In the genomic region with DNA sequence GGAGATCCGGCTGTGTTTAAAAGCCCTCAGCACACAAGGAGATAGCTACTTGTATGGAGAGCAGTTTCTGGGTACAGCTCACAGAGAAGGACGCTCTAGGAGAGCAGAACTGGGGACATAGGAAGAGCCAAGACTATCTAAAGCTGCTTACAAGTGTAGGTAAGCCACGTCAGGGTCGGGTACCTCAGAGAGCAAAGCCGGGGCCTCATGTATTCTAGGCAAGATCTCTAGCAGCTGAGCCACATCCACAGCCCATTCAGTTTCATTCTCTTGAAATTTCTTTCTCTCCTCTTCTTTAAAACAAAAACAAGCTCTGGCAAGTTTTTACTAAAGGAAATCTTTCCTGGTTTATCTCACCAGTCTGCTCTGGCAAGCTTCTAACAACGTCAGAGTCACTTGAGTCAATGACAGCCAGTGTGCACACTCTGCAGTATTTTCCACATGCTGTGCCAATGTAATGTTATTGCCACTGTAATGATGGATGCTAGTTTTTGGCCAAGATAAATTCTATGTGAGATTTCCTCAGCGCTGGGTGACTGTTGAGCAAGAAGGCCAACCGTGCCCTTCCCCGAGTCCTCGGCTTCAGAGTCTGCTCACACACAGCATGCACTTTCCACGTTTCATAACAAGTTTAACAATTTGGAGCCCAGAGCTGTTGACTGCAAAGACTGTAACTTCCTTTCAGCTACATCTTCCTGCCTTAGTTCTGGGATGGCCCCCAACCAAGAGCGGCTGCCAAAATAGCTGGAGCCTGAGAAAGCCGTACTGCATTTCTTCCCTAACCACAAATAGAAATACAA, we compare ENCODE assay signal across 8 mouse cellular contexts. TPM values are rescaled to one million over a fixed set of nuclear protein-coding genes. Genes with fewer than 3 reads are reported as not detected.
DNase-seq lines count a peak whose midpoint lies in the region; ATAC-seq lines count a peak whose summit lies in the region.

No protein-coding gene starts in this region.

- H3K9me3 ChIP-seq in intestine, embryonic 16.5 days (ENCODE audit: control insufficient read depth, low read length), result no peaks in the 10 kb centered on the region

- H3K27ac ChIP-seq in intestine, embryonic 16.5 days (ENCODE audit: low read length), result peak overlapping the region; percentile 76

- no peaks in the 10 kb centered on the region for H3K4me1 ChIP-seq in intestine, embryonic 16.5 days (ENCODE audit: control insufficient read depth, insufficient read depth, low read length)

- intact Hi-C loops in left cerebral cortex, postnatal 14 days (cut with DNase I), result no loop called here

- 47% methylated on average over 13 of the region's 13 CpGs for WGBS in intestine, embryonic 16.5 days

- peak; percentile 7 to 29 for DNase-seq in urinary bladder, adult 18-20 months (ENCODE audit: low spot score in 2 of 2)
- no peak for DNase-seq in urinary bladder, adult 2 months (ENCODE audit: low spot score)
- DNase-seq in gastrocnemius, postnatal 10 days, result peak; percentile 40
- DNase-seq in left cerebral cortex, postnatal 14 days (ENCODE audit: low spot score in 2 of 2), result peak; percentile 59 to 67
- peak; percentile 46 for DNase-seq in right cerebral cortex, postnatal 14 days
- DNase-seq in B cell, adult 2 months, result no peak

- H3K4me2 ChIP-seq in intestine, embryonic 16.5 days (ENCODE audit: low read depth, low read length), result peak overlapping the region; percentile 9; the same call in 1 of the 2 replicates

- H3K36me3 ChIP-seq in intestine, embryonic 16.5 days (ENCODE audit: control insufficient read depth, insufficient read depth, low read length), result no peaks in the 10 kb centered on the region

- no peaks in the 10 kb centered on the region for H3K27me3 ChIP-seq in intestine, embryonic 16.5 days (replicated peaks; ENCODE audit: control insufficient read depth, insufficient read depth, low read length)

- H3K9ac ChIP-seq in intestine, embryonic 16.5 days (ENCODE audit: low read depth, low read length), result peak overlapping the region; percentile 31; the same call in 1 of the 2 replicates

- no peak overlapping the region for H3K4me3 ChIP-seq in intestine, embryonic 16.5 days (ENCODE audit: low read length)

- peak; percentile 81 for ATAC-seq in intestine, embryonic 16.5 days
- ATAC-seq in activated CD4-positive, CD25-positive, alpha-beta regulatory T cell, adult 4 months, result no peak

RNA-seq across cellular contexts. Expression of gene Rnase10, which starts 0.6 kb away (rescaled TPM):
- polyA plus RNA-seq in urinary bladder, adult 2 months (2012; rRNA removed), result 0.28 and 0.41 TPM in 2 replicates
- under 1 TPM in 1 of 2 experiments, not detected in 1; 0.23 TPM for total RNA-seq in gastrocnemius, postnatal 10 days (2021)
- polyA plus RNA-seq in intestine, embryonic 16.5 days (2015; fragmentation: Nextera tagmentation; extraction: Ambion mirVana), result 0.20 and 0.29 TPM in 2 replicates
- under 1 TPM in 1 of 2 experiments, not detected in 1; 0.30 TPM for total RNA-seq in left cerebral cortex, postnatal 14 days (2021)
- polyA plus RNA-seq in activated CD4-positive, CD25-positive, alpha-beta regulatory T cell, adult 4 months (2017; shearing (Covaris generic)), result not detected

RNA-seq across cellular contexts. Expression of gene Rnase9, which starts 33.6 kb away (rescaled TPM):
- polyA plus RNA-seq in urinary bladder, adult 2 months (2012; rRNA removed), result not detected in 2 replicates
- not detected for total RNA-seq in gastrocnemius, postnatal 10 days (2021)
- not detected in 2 replicates for polyA plus RNA-seq in intestine, embryonic 16.5 days (2015; fragmentation: Nextera tagmentation; extraction: Ambion mirVana)
- not detected for total RNA-seq in left cerebral cortex, postnatal 14 days (2021)
- polyA plus RNA-seq in activated CD4-positive, CD25-positive, alpha-beta regulatory T cell, adult 4 months (2017; shearing (Covaris generic)), result not detected

RNA-seq across cellular contexts. Expression of gene Rnase11, which starts 41.8 kb away (rescaled TPM):
- not detected in 2 replicates for polyA plus RNA-seq in urinary bladder, adult 2 months (2012; rRNA removed)
- not detected for total RNA-seq in gastrocnemius, postnatal 10 days (2021)
- polyA plus RNA-seq in intestine, embryonic 16.5 days (2015; fragmentation: Nextera tagmentation; extraction: Ambion mirVana), result not detected in 2 replicates
- total RNA-seq in left cerebral cortex, postnatal 14 days (2021), result not detected
- not detected for polyA plus RNA-seq in activated CD4-positive, CD25-positive, alpha-beta regulatory T cell, adult 4 months (2017; shearing (Covaris generic))

RNA-seq across cellular contexts. Expression of gene Rnase12, which starts 49.3 kb away (rescaled TPM):
- 0.32 TPM in 1 of 2 replicates, not detected in the other for polyA plus RNA-seq in urinary bladder, adult 2 months (2012; rRNA removed)
- total RNA-seq in gastrocnemius, postnatal 10 days (2021), result not detected
- polyA plus RNA-seq in intestine, embryonic 16.5 days (2015; fragmentation: Nextera tagmentation; extraction: Ambion mirVana), result 0.37 and 0.54 TPM in 2 replicates
- not detected for total RNA-seq in left cerebral cortex, postnatal 14 days (2021)
- not detected for polyA plus RNA-seq in activated CD4-positive, CD25-positive, alpha-beta regulatory T cell, adult 4 months (2017; shearing (Covaris generic))

RNA-seq across cellular contexts. Expression of gene Pnp2, which starts 52.3 kb away (rescaled TPM):
- polyA plus RNA-seq in urinary bladder, adult 2 months (2012; rRNA removed), result 2.6 and 3.7 TPM in 2 replicates
- total RNA-seq in gastrocnemius, postnatal 10 days (2021), result under 1 TPM; 0.52 to 0.56 TPM
- 3.7 and 5.3 TPM in 2 replicates for polyA plus RNA-seq in intestine, embryonic 16.5 days (2015; fragmentation: Nextera tagmentation; extraction: Ambion mirVana)
- 1 to 10 TPM in 1 of 2 experiments, under 1 TPM in 1; 0.68 to 1.5 TPM for total RNA-seq in left cerebral cortex, postnatal 14 days (2021)
- under 1 TPM; 0.60 to 0.85 TPM for polyA plus RNA-seq in activated CD4-positive, CD25-positive, alpha-beta regulatory T cell, adult 4 months (2017; shearing (Covaris generic))

Comparison
In these comparisons a context has a peak if more than half of its experiments do, and no peak if none do; other contexts are left out.
1. DNase-seq: peak in urinary bladder, adult 18-20 months (2 of 2), gastrocnemius, postnatal 10 days (single experiment), left cerebral cortex, postnatal 14 days (2 of 2) and right cerebral cortex, postnatal 14 days (single experiment); none in urinary bladder, adult 2 months (single experiment) and B cell, adult 2 months (0 of 2).